Mouse (Mus musculus): Measurements from ENCODE around the gene Cd59b.

- no peak for TF ChIP-seq CTCF (IDR thresholded peaks at IDR 0.05; ENCODE audit: borderline replicate concordance, control insufficient read depth, extremely low read depth, insufficient read depth, low read length, poor library complexity)
- TF ChIP-seq POLR2A (IDR thresholded peaks at IDR 0.05; ENCODE audit: control insufficient read depth, extremely low read depth, insufficient read depth, low read length, poor library complexity) = no peak
Observed at GRCm38 (mm10) chr2:104096256-104096655, 26.6 kb downstream of the Cd59b start.
